Mouse (Mus musculus) T-helper 1 cell (primary cell): ENCODE results near the gene Dmxl2.

Experiments
- in situ Hi-C: fragments of 300-600 bp; cut with MboI, MseI; formaldehyde crosslinking; loops from one replicate; pipeline ENCODE4 v1.15.1; 2025; ENCODE audit warnings: high pct_unique_total_duplicates

Dmxl2 gene

GRCm38 (mm10) chr9:54499791-54500190 is 1.6 kb downstream of the Dmxl2 start:
- in situ Hi-C loops, result no loop called here

DNA sequence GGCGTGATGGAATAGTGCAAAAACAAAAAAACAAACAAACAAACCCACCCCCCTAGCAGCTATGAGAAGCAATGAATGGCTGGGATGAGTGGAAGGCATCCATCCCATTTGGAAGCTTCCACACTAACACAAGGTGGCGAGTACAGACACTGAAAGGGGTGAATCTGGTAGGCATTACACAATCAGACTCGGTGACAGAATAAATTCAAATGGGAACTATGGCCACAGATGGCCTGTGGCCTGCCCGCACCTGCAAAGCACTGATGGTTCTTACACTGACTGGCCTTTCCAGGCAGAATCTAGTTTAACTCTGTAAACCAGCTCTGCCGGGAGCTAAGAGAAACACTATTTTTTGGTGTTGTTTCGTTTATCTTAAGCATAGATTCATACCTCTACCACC is 2.1 kb downstream of the Dmxl2 start:
- in situ Hi-C loops, result no loop called here

- in situ Hi-C loops, result no loop called here
These were observed 11.0 kb downstream of the Dmxl2 start for GRCm38 (mm10) chr9:54490431-54490830.

GRCm38 (mm10) chr9:54489599-54489998 is 11.8 kb downstream of the Dmxl2 start:
- in situ Hi-C loops, result no loop called here

GRCm38 (mm10) chr9:54484927-54485326 is 16.5 kb downstream of the Dmxl2 start:
- in situ Hi-C loops, result no loop called here

DNA sequence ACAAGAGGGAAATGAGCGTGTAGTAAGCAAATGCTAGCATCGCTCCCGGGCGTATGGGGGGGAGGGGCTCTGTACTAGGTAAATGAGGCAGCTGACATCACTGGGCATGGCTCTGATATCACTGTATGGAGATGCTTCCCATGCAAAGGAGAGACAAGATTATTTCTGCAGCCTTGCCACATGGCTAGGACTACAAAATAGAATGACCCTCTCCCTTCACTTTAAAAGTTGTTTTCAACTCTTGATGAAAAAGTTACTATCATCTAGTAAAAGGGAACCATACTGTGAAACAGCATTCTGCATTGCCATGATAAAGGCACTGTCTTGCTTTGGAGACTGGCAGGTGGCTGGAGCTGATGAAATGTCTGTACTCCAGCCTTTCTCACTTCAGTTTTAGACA is 18.2 kb downstream of the Dmxl2 start:
- in situ Hi-C loops, result no loop called here

GRCm38 (mm10) chr9:54482763-54483162 is 18.7 kb downstream of the Dmxl2 start:
- in situ Hi-C loops, result no loop called here

DNA sequence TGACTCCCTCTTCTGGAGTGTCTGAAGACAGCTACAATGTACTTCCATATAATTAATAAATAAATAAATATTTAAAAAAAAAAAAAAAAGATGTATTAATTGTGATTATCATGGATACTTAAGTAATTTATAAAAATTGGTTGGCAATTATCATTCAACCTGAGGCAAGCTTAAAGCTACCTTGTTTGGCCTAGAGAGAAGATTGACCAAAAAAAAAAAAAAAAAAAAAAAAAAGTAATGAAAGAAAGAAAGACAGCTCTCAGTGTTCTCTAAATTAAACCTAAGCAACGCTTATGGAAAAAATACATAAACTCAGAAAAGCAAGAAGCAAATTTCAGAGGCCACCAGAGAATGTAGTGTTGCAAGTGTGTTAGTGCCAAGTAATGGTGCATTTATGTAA is 22.4 kb downstream of the Dmxl2 start:
- in situ Hi-C loops, result no loop called here

DNA sequence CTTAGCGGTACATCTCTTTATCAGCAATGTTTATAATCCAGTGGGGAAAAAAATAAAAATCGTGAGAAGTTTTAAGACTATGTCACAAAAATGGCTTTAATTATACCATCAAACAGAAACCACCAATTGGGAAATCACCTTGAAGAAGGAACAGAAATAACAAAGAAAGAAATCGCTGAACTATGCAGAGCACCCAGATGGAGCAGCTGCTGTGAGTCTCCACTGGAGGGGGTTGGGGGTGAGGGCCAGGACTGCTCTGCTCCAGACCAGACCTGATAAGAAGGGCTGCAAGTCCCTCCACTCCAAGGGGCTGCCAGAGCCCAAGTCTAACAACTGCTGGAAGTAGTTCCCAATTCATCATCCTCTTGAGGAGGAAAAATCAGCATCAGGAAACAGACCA is 23.3 kb downstream of the Dmxl2 start:
- in situ Hi-C loops, result no loop called here

GRCm38 (mm10) chr9:54474546-54474945 is 26.9 kb downstream of the Dmxl2 start:
- in situ Hi-C loops, result loop anchor here (25.0 kb wide), 1 partner anchor 1262 kb away; no protein-coding TSS in a partner anchor

- in situ Hi-C loops, result loop anchor here (25.0 kb wide), 1 partner anchor 1262 kb away; no protein-coding TSS in a partner anchor
These were observed 27.4 kb downstream of the Dmxl2 start for GRCm38 (mm10) chr9:54474031-54474430.

- in situ Hi-C loops, result loop anchor here (25.0 kb wide), 1 partner anchor 1260 kb away; no protein-coding TSS in a partner anchor
These were observed 28.6 kb downstream of the Dmxl2 start for GRCm38 (mm10) chr9:54472784-54473183.

GRCm38 (mm10) chr9:54469339-54469738 is 32.1 kb downstream of the Dmxl2 start:
- in situ Hi-C loops, result loop anchor here (25.0 kb wide), 1 partner anchor 1257 kb away; no protein-coding TSS in a partner anchor

DNA sequence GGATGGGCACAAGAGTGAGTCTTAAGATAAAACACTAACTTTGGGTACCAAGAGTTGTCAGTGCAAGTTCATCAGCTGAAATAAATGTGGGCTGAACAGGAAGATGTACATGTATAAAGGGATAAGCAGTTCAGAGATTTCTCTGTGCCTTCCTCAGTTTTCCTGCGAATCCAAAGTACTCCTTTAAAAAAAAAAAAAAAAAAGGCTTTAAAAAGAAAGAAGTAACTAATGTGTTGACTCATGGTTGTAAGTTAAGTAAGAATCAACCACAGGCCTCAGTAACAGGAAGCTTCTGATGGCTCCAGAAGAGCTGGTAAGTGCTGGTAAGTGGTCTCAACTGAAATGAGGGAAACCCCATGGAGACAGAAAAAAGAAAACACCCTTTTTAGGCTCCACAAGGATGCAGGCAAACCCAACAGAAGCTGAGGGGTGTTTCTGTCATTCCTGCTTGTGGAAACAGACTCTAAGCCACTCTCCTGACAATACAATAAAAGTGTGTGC is 33.9 kb downstream of the Dmxl2 start:
- in situ Hi-C loops, result loop anchor here (25.0 kb wide), 1 partner anchor 1255 kb away; no protein-coding TSS in a partner anchor

DNA sequence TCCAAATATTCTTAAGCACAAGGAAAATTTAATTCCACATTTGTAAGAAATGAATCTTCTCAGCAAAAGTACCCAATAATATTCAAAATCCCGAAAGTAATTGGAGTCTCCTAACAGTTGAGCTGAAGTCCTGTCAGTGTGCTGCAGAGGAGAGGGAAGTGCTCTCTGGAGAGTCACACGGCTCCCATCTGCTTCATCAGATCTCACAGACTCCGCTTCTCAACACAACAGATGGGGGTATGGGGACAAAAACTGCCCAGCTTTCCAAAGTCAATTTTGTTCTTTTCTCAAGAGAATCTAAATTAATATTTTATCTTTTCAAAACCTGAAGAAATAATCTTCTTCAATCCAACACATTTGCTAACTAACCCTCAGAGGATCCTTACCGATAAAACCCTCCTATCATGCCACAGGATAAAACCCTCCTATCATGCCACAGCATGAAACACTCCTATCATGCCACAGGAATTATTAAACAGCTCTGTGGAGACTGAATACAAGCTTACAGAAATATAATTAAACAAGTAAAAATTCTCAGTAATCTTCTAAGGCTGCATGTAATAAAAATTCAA is 37.9 kb downstream of the Dmxl2 start:
- in situ Hi-C loops, result loop anchor here (25.0 kb wide), 1 partner anchor 1251 kb away; no protein-coding TSS in a partner anchor

DNA sequence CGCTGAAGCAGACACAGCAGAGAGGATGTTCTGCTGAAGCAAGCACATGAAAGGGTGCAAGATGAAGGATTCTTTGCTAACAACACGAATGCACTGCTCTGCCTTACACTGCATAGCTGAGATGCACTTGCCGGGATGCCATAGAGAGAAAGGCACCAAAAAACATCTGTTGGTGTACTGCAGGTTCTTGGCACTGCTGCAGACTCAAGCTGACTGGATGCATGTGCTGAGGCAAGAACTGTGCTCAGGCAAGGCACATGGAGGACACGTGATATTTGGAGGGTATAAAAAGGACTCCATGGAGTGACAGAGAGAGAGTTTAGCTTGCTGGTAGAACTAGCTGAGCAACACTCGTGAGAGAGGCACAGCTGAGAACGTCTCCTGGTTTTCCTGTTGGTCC is 62.4 kb downstream of the Dmxl2 start:
- in situ Hi-C loops, result no loop called here

DNA sequence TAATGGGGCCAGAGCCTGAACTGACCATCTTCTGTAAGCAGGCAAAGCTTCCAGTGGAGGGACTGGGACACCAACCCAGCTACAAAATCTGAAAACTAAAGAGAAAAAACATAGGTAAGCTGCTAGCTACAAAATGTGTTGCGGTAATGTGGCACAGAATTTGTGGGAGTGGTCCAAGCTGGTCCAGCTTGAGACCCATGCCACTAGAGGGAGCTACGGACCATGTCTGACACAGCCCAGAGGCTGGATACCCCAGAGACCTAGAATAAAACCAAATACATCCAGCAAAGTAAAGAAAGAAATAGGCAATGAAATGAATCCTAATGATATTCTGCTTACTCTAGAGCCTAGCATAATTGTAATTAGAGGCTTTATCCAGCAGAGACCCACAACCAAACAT is 63.2 kb downstream of the Dmxl2 start:
- in situ Hi-C loops, result no loop called here

GRCm38 (mm10) chr9:54416238-54416637 is 85.2 kb downstream of the Dmxl2 start:
- in situ Hi-C loops, result loop anchor here (5.0 kb wide), 1 partner anchor 424 kb away; no protein-coding TSS in a partner anchor

- in situ Hi-C loops, result no loop called here
These were observed 144.7 kb downstream of the Dmxl2 start for GRCm38 (mm10) chr9:54356756-54357155.

- in situ Hi-C loops, result no loop called here
These were observed 159.4 kb downstream of the Dmxl2 start for GRCm38 (mm10) chr9:54342026-54342425.

DNA sequence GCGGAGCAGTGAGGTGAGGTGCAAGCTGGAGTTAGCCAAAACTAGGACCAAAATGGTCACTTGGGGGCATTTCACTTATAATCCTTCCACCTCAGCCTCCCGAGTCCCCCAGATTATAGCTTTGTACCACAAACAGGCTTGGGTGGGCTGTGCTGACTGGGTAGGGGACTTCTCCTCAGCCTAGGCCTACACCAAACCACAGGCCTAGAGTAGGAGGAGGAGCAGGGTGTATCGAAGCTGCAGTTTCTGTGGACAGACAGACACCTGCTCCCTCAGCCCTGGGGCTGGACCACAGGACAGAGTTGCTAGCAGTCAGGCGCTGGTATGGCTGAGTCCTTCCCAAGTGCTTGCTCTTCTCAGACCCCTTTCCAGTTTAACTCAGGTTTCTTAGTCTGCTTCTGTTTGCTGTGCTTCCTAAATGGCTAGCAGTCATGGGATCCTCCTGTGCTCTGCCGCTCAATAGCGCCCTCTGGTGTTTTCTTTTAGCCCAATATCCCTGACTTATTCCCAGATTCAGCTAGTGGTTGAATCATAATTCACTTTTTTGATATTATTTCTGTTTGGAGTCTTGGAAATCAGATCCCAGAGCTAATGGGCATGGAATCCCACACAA is 164.8 kb downstream of the Dmxl2 start:
- in situ Hi-C loops, result loop anchor here (5.0 kb wide), 1 partner anchor 349 kb away; no protein-coding TSS in a partner anchor

GRCm38 (mm10) chr9:54335582-54335981 is 165.8 kb downstream of the Dmxl2 start:
- in situ Hi-C loops, result loop anchor here (5.0 kb wide), 1 partner anchor 348 kb away; no protein-coding TSS in a partner anchor

GRCm38 (mm10) chr9:54329201-54329600 is 172.2 kb downstream of the Dmxl2 start:
- in situ Hi-C loops, result loop anchor here (10.0 kb wide), 1 partner anchor 1336 kb away; no protein-coding TSS in a partner anchor
